Mouse (Mus musculus) E14TG2a.4 (cell line): ENCODE measurements at regions not wholly inside any gene's neighbourhood (a gene's known extent, or its start where the extent isn't known, plus 50 kb on each side); places are given as distances from the start of the nearest gene placed in this dataset.

ENCODE experiments used
- CTCF ChIP-seq: conservative IDR thresholded peaks from 2 replicates; pipeline ENCODE4 v1.5.1; 2014; ENCODE audit warnings: low read length
- NANOG ChIP-seq: IDR thresholded peaks from 2 replicates; pipeline ENCODE4 v1.6.1; 2014; ENCODE audit warnings: borderline replicate concordance, low read length, mixed read lengths
- POU5F1 ChIP-seq: IDR thresholded peaks from 2 replicates; pipeline ENCODE4 v1.6.1; 2014; ENCODE audit warnings: low read length, borderline replicate concordance

- TF ChIP-seq CTCF (no peak), POU5F1 (no peak), NANOG (no peak)
Measured at GRCm38 (mm10) chr11:40477294-40477693, 217.7 kb downstream of the Mat2b start.
